Mouse (Mus musculus): ENCODE measurements around the gene Cdh1. TPM values are rescaled to one million over a fixed set of nuclear protein-coding genes. Genes with fewer than 3 reads are reported as not detected.

Cdh1 gene
- polyA plus RNA-seq, 1 experiment, result 1.5 TPM

GRCm38 (mm10) chr8:106684387-106684786 lies 81.2 kb downstream of the Cdh1 start:
- Histone ChIP-seq H3K36me3 (ENCODE audit: control insufficient read depth, insufficient read depth, low read length) (0 out of 2 replicates have a peak, but pooled peaks cover 1% of the 10 kb centered on the region), H3K27ac (ENCODE audit: insufficient read depth, low read length) (no peak overlapping the region), H3K27me3 (ENCODE audit: control insufficient read depth, insufficient read depth, low read length) (no peaks in the 10 kb centered on the region), H3K4me3 (ENCODE audit: extremely low read depth, insufficient read depth, insufficient read length) (no peak overlapping the region), H3K4me1 (ENCODE audit: control insufficient read depth, insufficient read depth, insufficient read length) (peaks cover 3% of the 10 kb centered on the region; the same call in 1 of the 2 replicates)
- no peak for DNase-seq (ENCODE audit: low read depth in 1 of 2, low spot score in 2 of 2)
- WGBS, result 94% methylated on average over 4 of the region's 4 CpGs
- no peak for TF ChIP-seq POLR2A (IDR thresholded peaks at IDR 0.05; ENCODE audit: low read depth, low read length)
- TF ChIP-seq CTCF (IDR thresholded peaks at IDR 0.05; ENCODE audit: extremely low read depth, insufficient read depth, insufficient read length, insufficient replicate concordance), result no peak

GRCm38 (mm10) chr8:106687479-106687878 lies 84.3 kb downstream of the Cdh1 start:
- Histone ChIP-seq H3K4me1 (ENCODE audit: control insufficient read depth, insufficient read depth, insufficient read length) (peaks cover 3% of the 10 kb centered on the region; the same call in 1 of the 2 replicates), H3K27me3 (ENCODE audit: control insufficient read depth, insufficient read depth, low read length) (no peaks in the 10 kb centered on the region), H3K27ac (ENCODE audit: insufficient read depth, low read length) (no peak overlapping the region), H3K36me3 (ENCODE audit: control insufficient read depth, insufficient read depth, low read length) (0 out of 2 replicates have a peak, but pooled peaks cover 1% of the 10 kb centered on the region), H3K4me3 (ENCODE audit: extremely low read depth, insufficient read depth, insufficient read length) (no peak overlapping the region)
- peak in 1 of 2 experiments; percentile 42 for DNase-seq (ENCODE audit: low read depth in 1 of 2, low spot score in 2 of 2)
- 1% methylated on average over 4 of the region's 4 CpGs for WGBS
- TF ChIP-seq CTCF (IDR thresholded peaks at IDR 0.05; ENCODE audit: extremely low read depth, insufficient read depth, insufficient read length, insufficient replicate concordance) (peak; percentile 42; the same call in 1 of the 2 replicates), POLR2A (IDR thresholded peaks at IDR 0.05; ENCODE audit: low read depth, low read length) (no peak)

GRCm38 (mm10) chr8:106697748-106698248 lies 94.6 kb downstream of the Cdh1 start:
- Histone ChIP-seq H3K4me1 (ENCODE audit: control insufficient read depth, insufficient read depth, insufficient read length) (no peaks in the 10 kb centered on the region), H3K27me3 (ENCODE audit: control insufficient read depth, insufficient read depth, low read length) (no peaks in the 10 kb centered on the region), H3K4me3 (ENCODE audit: extremely low read depth, insufficient read depth, insufficient read length) (no peak overlapping the region), H3K36me3 (ENCODE audit: control insufficient read depth, insufficient read depth, low read length) (peaks cover 15% of the 10 kb centered on the region), H3K27ac (ENCODE audit: insufficient read depth, low read length) (no peak overlapping the region)
- DNase-seq (ENCODE audit: low read depth in 1 of 2, low spot score in 2 of 2), result no peak
- WGBS, result 90% methylated on average over 3 of the region's 3 CpGs
- TF ChIP-seq CTCF (IDR thresholded peaks at IDR 0.05; ENCODE audit: extremely low read depth, insufficient read depth, insufficient read length, insufficient replicate concordance), result no peak
- TF ChIP-seq POLR2A (IDR thresholded peaks at IDR 0.05; ENCODE audit: low read depth, low read length), result no peak

- WGBS, result 75% methylated on average over 5 of the region's 5 CpGs
- H3K27ac ChIP-seq (ENCODE audit: insufficient read depth, low read length), result no peak overlapping the region
- H3K27me3 ChIP-seq (ENCODE audit: control insufficient read depth, insufficient read depth, low read length), result no peaks in the 10 kb centered on the region
- peak; percentile 34; the same call in 1 of the 2 replicates for TF ChIP-seq CTCF (IDR thresholded peaks at IDR 0.05; ENCODE audit: extremely low read depth, insufficient read depth, insufficient read length, insufficient replicate concordance)
- no peak for TF ChIP-seq POLR2A (IDR thresholded peaks at IDR 0.05; ENCODE audit: low read depth, low read length)
- H3K4me1 ChIP-seq (ENCODE audit: control insufficient read depth, insufficient read depth, insufficient read length), result no peaks in the 10 kb centered on the region
- H3K4me3 ChIP-seq (ENCODE audit: extremely low read depth, insufficient read depth, insufficient read length), result no peak overlapping the region
- DNase-seq (ENCODE audit: low read depth in 1 of 2, low spot score in 2 of 2), result peak in 1 of 2 experiments; percentile 47
- peaks cover 13% of the 10 kb centered on the region for H3K36me3 ChIP-seq (ENCODE audit: control insufficient read depth, insufficient read depth, low read length)
Measured at GRCm38 (mm10) chr8:106699588-106699987, 96.4 kb downstream of the Cdh1 start.

- no peak for DNase-seq (ENCODE audit: low read depth in 1 of 2, low spot score in 2 of 2)
- H3K4me1 ChIP-seq (ENCODE audit: control insufficient read depth, insufficient read depth, insufficient read length), result no peaks in the 10 kb centered on the region
- H3K36me3 ChIP-seq (ENCODE audit: control insufficient read depth, insufficient read depth, low read length), result peaks cover 13% of the 10 kb centered on the region
- H3K27me3 ChIP-seq (ENCODE audit: control insufficient read depth, insufficient read depth, low read length), result no peaks in the 10 kb centered on the region
- 90% methylated on average over 6 of the region's 6 CpGs for WGBS
- no peak overlapping the region for H3K27ac ChIP-seq (ENCODE audit: insufficient read depth, low read length)
- TF ChIP-seq CTCF (IDR thresholded peaks at IDR 0.05; ENCODE audit: extremely low read depth, insufficient read depth, insufficient read length, insufficient replicate concordance) (no peak), POLR2A (IDR thresholded peaks at IDR 0.05; ENCODE audit: low read depth, low read length) (no peak)
- no peak overlapping the region for H3K4me3 ChIP-seq (ENCODE audit: extremely low read depth, insufficient read depth, insufficient read length)
Measured at GRCm38 (mm10) chr8:106700131-106700530, 97.0 kb downstream of the Cdh1 start.

- no peak overlapping the region for H3K27ac ChIP-seq (ENCODE audit: insufficient read depth, low read length)
- 23% methylated on average over 3 of the region's 3 CpGs for WGBS
Measured at GRCm38 (mm10) chr8:106701360-106701759, 98.2 kb downstream of the Cdh1 start.

GRCm38 (mm10) chr8:106704199-106704900 lies 101.2 kb downstream of the Cdh1 start:
- Histone ChIP-seq H3K27ac (ENCODE audit: insufficient read depth, low read length) (no peak overlapping the region; the same call in 1 of the 2 replicates), H3K36me3 (ENCODE audit: control insufficient read depth, insufficient read depth, low read length) (peaks cover 3% of the 10 kb centered on the region), H3K27me3 (ENCODE audit: control insufficient read depth, insufficient read depth, low read length) (no peaks in the 10 kb centered on the region), H3K4me1 (ENCODE audit: control insufficient read depth, insufficient read depth, insufficient read length) (no peaks in the 10 kb centered on the region), H3K4me3 (ENCODE audit: extremely low read depth, insufficient read depth, insufficient read length) (no peak overlapping the region)
- no peak for DNase-seq (ENCODE audit: low read depth in 1 of 2, low spot score in 2 of 2)
- 92% methylated on average over 9 of the region's 9 CpGs for WGBS
- TF ChIP-seq CTCF (IDR thresholded peaks at IDR 0.05; ENCODE audit: extremely low read depth, insufficient read depth, insufficient read length, insufficient replicate concordance), result no peak
- TF ChIP-seq POLR2A (IDR thresholded peaks at IDR 0.05; ENCODE audit: low read depth, low read length), result no peak

More at GRCm38 (mm10) chr8:106701360-106701759, 98.2 kb downstream of the Cdh1 start:
- TF ChIP-seq POLR2A (IDR thresholded peaks at IDR 0.05; ENCODE audit: low read depth, low read length) (no peak), CTCF (IDR thresholded peaks at IDR 0.05; ENCODE audit: extremely low read depth, insufficient read depth, insufficient read length, insufficient replicate concordance) (no peak)
- no peak overlapping the region for H3K4me3 ChIP-seq (ENCODE audit: extremely low read depth, insufficient read depth, insufficient read length)
- H3K4me1 ChIP-seq (ENCODE audit: control insufficient read depth, insufficient read depth, insufficient read length), result no peaks in the 10 kb centered on the region
- no peaks in the 10 kb centered on the region for H3K27me3 ChIP-seq (ENCODE audit: control insufficient read depth, insufficient read depth, low read length)
- peaks cover 9% of the 10 kb centered on the region for H3K36me3 ChIP-seq (ENCODE audit: control insufficient read depth, insufficient read depth, low read length)
- no peak for DNase-seq (ENCODE audit: low read depth in 1 of 2, low spot score in 2 of 2)

All from spleen, adult 2 months (tissue).